Mouse (Mus musculus): ENCODE measurements around the gene Nrl. TPM values are rescaled to one million over a fixed set of nuclear protein-coding genes. Genes with fewer than 3 reads are reported as not detected.

Nrl gene
- total and polyA plus RNA-seq, 3 experiments: 0.13 to 0.86 TPM; not detected in 1

- no peaks in the 10 kb centered on the region for H3K9me3 ChIP-seq (replicated peaks; ENCODE audit: low read length)
- no peaks in the 10 kb centered on the region for H3K79me2 ChIP-seq (replicated peaks; ENCODE audit: control insufficient read depth, extremely low read depth, insufficient read depth, poor library complexity, severe bottlenecking)
- no peak overlapping the region for H3K4me3 ChIP-seq (replicated peaks in 1 of 3; ENCODE audit: low read depth in 2 of 3, low read length in 2 of 3, poor library complexity in 1 of 3)
- TF ChIP-seq HCFC1 (IDR thresholded peaks at IDR 0.05; ENCODE audit: low read depth, low read length): no peak
- TF ChIP-seq CHD1 (IDR thresholded peaks at IDR 0.05; ENCODE audit: low read depth, low read length): no peak
- TF ChIP-seq UBTF (IDR thresholded peaks at IDR 0.05; ENCODE audit: low read depth, low read length): no peak
- TF ChIP-seq SMC3 (IDR thresholded peaks at IDR 0.05; ENCODE audit: low read depth, low read length): no peak
- TF ChIP-seq RCOR1 (conservative IDR thresholded peaks at IDR 0.05; ENCODE audit: low read depth, low read length): no peak
- no peak for TF ChIP-seq USF2 (conservative IDR thresholded peaks at IDR 0.05; ENCODE audit: low read depth, low read length)
- no peak; the same call in 1 of the 2 replicates for TF ChIP-seq MEF2A (IDR thresholded peaks at IDR 0.05; ENCODE audit: borderline replicate concordance, low read depth, low read length)
- no peak for TF ChIP-seq ZKSCAN1 (IDR thresholded peaks at IDR 0.05; ENCODE audit: borderline replicate concordance, low read depth, low read length)
- no peak for TF ChIP-seq NRF1 (IDR thresholded peaks at IDR 0.05; ENCODE audit: low read depth, low read length)
- no peak for TF ChIP-seq JUND (conservative IDR thresholded peaks at IDR 0.05; ENCODE audit: low read depth, low read length)
- TF ChIP-seq IRF4 (IDR thresholded peaks at IDR 0.05; ENCODE audit: low read depth, low read length): no peak
- H3K36me3 ChIP-seq (replicated peaks in 1 of 2; ENCODE audit: control insufficient read depth in 1 of 2, insufficient read depth in 1 of 2, low read length in 1 of 2): peaks cover 0 to 73% of the 10 kb centered on the region in 2 experiments
- DNase-seq (ENCODE audit: extremely low read depth): no peak
- in situ Hi-C loops (cut with MboI; ENCODE audit: low pct_ligation_motif_present, low pct_unique_long_range_greater_than_20kb, low sequenced_read_pairs) (no loop called here), dilution Hi-C loops (cut with MboI; ENCODE audit: extremely low pct_ligation_motif_present, extremely low pct_unique_long_range_greater_than_20kb, low sequenced_read_pairs) (no loop called here)
- no peaks in the 10 kb centered on the region for H3K27me3 ChIP-seq (replicated peaks)
- H3K27ac ChIP-seq (ENCODE audit: insufficient read depth, low read depth): no peak overlapping the region
- no peak overlapping the region for H3K4me2 ChIP-seq (ENCODE audit: insufficient read depth, low read depth, poor library complexity, severe bottlenecking)
- H3K4me1 ChIP-seq (ENCODE audit: control insufficient read depth in 1 of 2, insufficient read depth in 2 of 2): peaks cover 23 to 42% of the 10 kb centered on the region in 2 experiments
- H3K9ac ChIP-seq (ENCODE audit: insufficient read depth, low read depth): no peak overlapping the region
These were observed 27.9 kb downstream of the Nrl start for GRCm38 (mm10) chr14:55496761-55497448.

GRCm38 (mm10) chr14:55495509-55496240 lies 29.1 kb downstream of the Nrl start:
- H3K9ac ChIP-seq (ENCODE audit: insufficient read depth, low read depth): no peak overlapping the region
- no peak overlapping the region for H3K4me3 ChIP-seq (replicated peaks in 1 of 3; ENCODE audit: low read depth in 2 of 3, low read length in 2 of 3, poor library complexity in 1 of 3)
- H3K79me2 ChIP-seq (replicated peaks; ENCODE audit: control insufficient read depth, extremely low read depth, insufficient read depth, poor library complexity, severe bottlenecking): no peaks in the 10 kb centered on the region
- DNase-seq (ENCODE audit: extremely low read depth): no peak
- H3K9me3 ChIP-seq (replicated peaks; ENCODE audit: low read length): no peaks in the 10 kb centered on the region
- dilution Hi-C loops (cut with MboI; ENCODE audit: extremely low pct_ligation_motif_present, extremely low pct_unique_long_range_greater_than_20kb, low sequenced_read_pairs) (no loop called here), in situ Hi-C loops (cut with MboI; ENCODE audit: low pct_ligation_motif_present, low pct_unique_long_range_greater_than_20kb, low sequenced_read_pairs) (no loop called here)
- peaks cover 26 to 47% of the 10 kb centered on the region in 2 experiments for H3K4me1 ChIP-seq (ENCODE audit: control insufficient read depth in 1 of 2, insufficient read depth in 2 of 2)
- H3K36me3 ChIP-seq (replicated peaks in 1 of 2; ENCODE audit: control insufficient read depth in 1 of 2, insufficient read depth in 1 of 2, low read length in 1 of 2): peaks cover 0 to 63% of the 10 kb centered on the region in 2 experiments
- H3K27ac ChIP-seq (ENCODE audit: insufficient read depth, low read depth): no peak overlapping the region
- H3K27me3 ChIP-seq (replicated peaks): no peaks in the 10 kb centered on the region
- no peak for TF ChIP-seq USF1 (IDR thresholded peaks at IDR 0.05; ENCODE audit: low read depth, low read length)
- TF ChIP-seq BHLHE40 (IDR thresholded peaks at IDR 0.05; ENCODE audit: low read depth, low read length): no peak
- TF ChIP-seq ZMIZ1 (IDR thresholded peaks at IDR 0.05; ENCODE audit: low read depth, low read length): no peak
- TF ChIP-seq JUN (IDR thresholded peaks at IDR 0.05; ENCODE audit: insufficient read depth, low read depth, low read length): no peak
- TF ChIP-seq CHD2 (IDR thresholded peaks at IDR 0.05; ENCODE audit: low read length): no peak
- TF ChIP-seq CHD1 (IDR thresholded peaks at IDR 0.05; ENCODE audit: low read depth, low read length): no peak
- no peak for TF ChIP-seq NRF1 (IDR thresholded peaks at IDR 0.05; ENCODE audit: low read depth, low read length)
- no peak for TF ChIP-seq JUND (conservative IDR thresholded peaks at IDR 0.05; ENCODE audit: low read depth, low read length)
- no peak for TF ChIP-seq ETS1 (conservative IDR thresholded peaks at IDR 0.05; ENCODE audit: low read depth, low read length)
- TF ChIP-seq MXI1 (IDR thresholded peaks at IDR 0.05; ENCODE audit: low read depth, low read length): no peak
- H3K4me2 ChIP-seq (ENCODE audit: insufficient read depth, low read depth, poor library complexity, severe bottlenecking): no peak overlapping the region
